Mouse (Mus musculus): ENCODE measurements around the gene Kif18b. TPM values are rescaled to one million over a fixed set of nuclear protein-coding genes. Genes with fewer than 3 reads are reported as not detected.

The Kif18b gene
- total and polyA plus RNA-seq, 3 experiments, result 36.1 to 116 (median 45.7) TPM

DNA sequence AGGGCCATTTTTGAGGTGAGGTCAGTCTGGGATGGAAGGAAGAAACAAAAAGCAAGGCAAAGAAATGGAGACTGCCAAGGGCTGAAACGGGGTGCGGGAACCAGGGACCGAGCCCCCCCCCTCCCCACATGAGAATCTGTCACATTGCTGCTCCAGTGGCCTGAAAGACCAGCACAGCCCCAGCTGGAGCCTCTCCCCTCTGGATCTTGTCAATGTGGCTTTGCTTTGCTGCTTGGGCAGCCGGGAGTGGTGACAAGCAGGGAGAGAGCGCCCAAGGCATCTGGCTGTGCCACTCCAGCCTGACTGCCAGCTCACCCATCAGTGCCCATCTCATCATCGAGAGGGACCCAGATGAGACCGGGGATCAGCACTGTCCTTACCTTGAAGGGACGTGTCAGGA, 32.8 kb upstream of the Kif18b start:
- no peaks in the 10 kb centered on the region for H3K4me1 ChIP-seq (ENCODE audit: control insufficient read depth in 1 of 2, insufficient read depth in 2 of 2, low read length in 2 of 2)
- TF ChIP-seq ZC3H11A (IDR thresholded peaks at IDR 0.05; ENCODE audit: low read depth, low read length) (no peak), MYB (IDR thresholded peaks at IDR 0.05; ENCODE audit: low read depth, low read length) (no peak), TAL1 (IDR thresholded peaks at IDR 0.05; ENCODE audit: low read length) (no peak), USF1 (IDR thresholded peaks at IDR 0.05; ENCODE audit: low read depth, low read length) (no peak), HCFC1 (IDR thresholded peaks at IDR 0.05; ENCODE audit: low read depth, low read length) (no peak), RAD21 (IDR thresholded peaks at IDR 0.05; ENCODE audit: low read depth, low read length) (no peak), UBTF (IDR thresholded peaks at IDR 0.05; ENCODE audit: borderline replicate concordance, insufficient read depth, low read depth, low read length) (no peak), POLR2A (IDR thresholded peaks at IDR 0.05; ENCODE audit: control insufficient read depth in 1 of 2, insufficient read depth in 1 of 2, low read depth in 1 of 2, low read length in 2 of 2, poor library complexity in 1 of 2) (no peak), KAT2A (conservative IDR thresholded peaks at IDR 0.05; ENCODE audit: low read depth, low read length) (no peak), TBP (IDR thresholded peaks at IDR 0.05; ENCODE audit: low read depth, low read length) (no peak), SMC3 (IDR thresholded peaks at IDR 0.05; ENCODE audit: low read depth, low read length) (no peak), MEF2A (IDR thresholded peaks at IDR 0.05; ENCODE audit: extremely low read depth, insufficient replicate concordance, low read depth, low read length, poor library complexity, severe bottlenecking) (no peak), MAZ (IDR thresholded peaks at IDR 0.05; ENCODE audit: low read depth, low read length) (no peak), CHD1 (IDR thresholded peaks at IDR 0.05; ENCODE audit: low read depth, low read length) (no peak), ZKSCAN1 (IDR thresholded peaks at IDR 0.05; ENCODE audit: low read depth, low read length) (no peak), EP300 (IDR thresholded peaks at IDR 0.05; ENCODE audit: low read depth in 1 of 2, low read length in 2 of 2) (no peak)
- no peak for DNase-seq (ENCODE audit: low read depth, low spot score)

DNA sequence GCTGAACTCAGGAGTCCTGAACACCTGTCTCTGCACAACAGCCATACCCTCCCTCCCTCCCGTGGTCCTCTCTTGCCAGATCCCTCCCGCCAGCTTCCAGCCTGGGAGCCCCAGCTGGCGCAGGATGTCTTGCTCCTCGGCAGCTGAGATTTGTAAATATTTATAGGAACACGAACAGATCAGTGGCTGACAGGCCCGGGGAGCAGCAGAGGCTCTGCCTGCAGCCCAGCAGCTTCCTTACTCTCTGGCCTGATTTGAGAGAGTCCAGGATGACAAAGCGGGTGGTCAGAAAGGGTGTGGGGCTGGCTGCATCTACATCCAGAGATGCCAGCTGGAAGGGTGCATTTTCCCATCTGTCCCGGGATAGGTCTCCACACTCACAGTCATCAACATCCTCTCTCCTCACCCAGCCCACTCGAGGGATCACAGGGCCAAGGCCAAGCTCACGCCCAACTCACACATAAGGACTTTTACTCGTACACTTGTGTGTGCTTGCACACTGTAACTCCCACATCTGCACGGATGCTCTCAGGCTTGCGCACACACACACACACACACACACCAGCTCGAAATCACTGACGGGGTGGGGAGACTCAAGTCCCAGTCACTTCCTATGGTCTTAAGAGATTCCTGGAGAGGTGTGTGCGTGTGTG, 32.2 kb upstream of the Kif18b start:
- no peak for DNase-seq (ENCODE audit: low read depth, low spot score)
- Histone ChIP-seq H3K4me3 (ENCODE audit: control insufficient read depth in 1 of 2, insufficient read depth in 1 of 2, low read depth in 2 of 2, low read length in 2 of 2) (no peak overlapping the region), H3K4me1 (ENCODE audit: control insufficient read depth in 1 of 2, insufficient read depth in 2 of 2, low read length in 2 of 2) (no peaks in the 10 kb centered on the region), H3K36me3 (ENCODE audit: control insufficient read depth in 1 of 2, insufficient read depth in 2 of 2, low read length in 2 of 2) (no peaks in the 10 kb centered on the region), H3K9ac (ENCODE audit: control insufficient read depth, low read depth, low read length, poor library complexity, severe bottlenecking) (no peak overlapping the region), H3K27ac (ENCODE audit: control insufficient read depth, low read depth, low read length) (no peak overlapping the region), H3K79me2 (ENCODE audit: control insufficient read depth, insufficient read depth, low read length, poor library complexity) (no peaks in the 10 kb centered on the region), H3K9me3 (replicated peaks; ENCODE audit: insufficient read depth, low read length) (no peaks in the 10 kb centered on the region), H3K27me3 (ENCODE audit: control insufficient read depth in 1 of 2, insufficient read depth in 2 of 2, low read length in 2 of 2) (peaks cover 15 to 18% of the 10 kb centered on the region in 2 experiments)
- TF ChIP-seq MYC (IDR thresholded peaks at IDR 0.05; ENCODE audit: low read depth, low read length) (no peak), TAL1 (IDR thresholded peaks at IDR 0.05; ENCODE audit: low read length) (no peak), MYB (IDR thresholded peaks at IDR 0.05; ENCODE audit: low read depth, low read length) (no peak), POLR2AphosphoS5 (IDR thresholded peaks at IDR 0.05; ENCODE audit: borderline replicate concordance, low read depth, low read length) (no peak), ZNF384 (IDR thresholded peaks at IDR 0.05; ENCODE audit: low read depth, low read length) (no peak), TBP (IDR thresholded peaks at IDR 0.05; ENCODE audit: low read depth, low read length) (no peak), BHLHE40 (IDR thresholded peaks at IDR 0.05; ENCODE audit: borderline replicate concordance, low read depth, low read length) (no peak), MXI1 (IDR thresholded peaks at IDR 0.05; ENCODE audit: low read depth, low read length) (no peak), SIN3A (IDR thresholded peaks at IDR 0.05; ENCODE audit: low read length) (no peak), JUND (IDR thresholded peaks at IDR 0.05; ENCODE audit: low read depth, low read length) (no peak), TCF12 (IDR thresholded peaks at IDR 0.05; ENCODE audit: low read depth, low read length) (no peak), ETS1 (IDR thresholded peaks at IDR 0.05; ENCODE audit: low read depth, low read length) (no peak), MAX (IDR thresholded peaks at IDR 0.05; ENCODE audit: low read length) (no peak), ZMIZ1 (IDR thresholded peaks at IDR 0.05; ENCODE audit: low read depth, low read length) (no peak), KAT2A (conservative IDR thresholded peaks at IDR 0.05; ENCODE audit: low read depth, low read length) (no peak), ZC3H11A (IDR thresholded peaks at IDR 0.05; ENCODE audit: low read depth, low read length) (no peak), MEF2A (IDR thresholded peaks at IDR 0.05; ENCODE audit: extremely low read depth, insufficient replicate concordance, low read depth, low read length, poor library complexity, severe bottlenecking) (no peak), EP300 (IDR thresholded peaks at IDR 0.05; ENCODE audit: low read depth in 1 of 2, low read length in 2 of 2) (no peak), RAD21 (IDR thresholded peaks at IDR 0.05; ENCODE audit: low read depth, low read length) (no peak), MAZ (IDR thresholded peaks at IDR 0.05; ENCODE audit: low read depth, low read length) (no peak)

More for the DNA sequence above, 32.8 kb upstream of the Kif18b start:
- H3K9me3 ChIP-seq (replicated peaks; ENCODE audit: insufficient read depth, low read length), result no peaks in the 10 kb centered on the region
- H3K27ac ChIP-seq (ENCODE audit: control insufficient read depth, low read depth, low read length), result no peak overlapping the region
- H3K27me3 ChIP-seq (ENCODE audit: control insufficient read depth in 1 of 2, insufficient read depth in 2 of 2, low read length in 2 of 2), result peaks cover 13 to 18% of the 10 kb centered on the region in 2 experiments
- no peaks in the 10 kb centered on the region for H3K36me3 ChIP-seq (ENCODE audit: control insufficient read depth in 1 of 2, insufficient read depth in 2 of 2, low read length in 2 of 2)
- H3K79me2 ChIP-seq (ENCODE audit: control insufficient read depth, insufficient read depth, low read length, poor library complexity), result no peaks in the 10 kb centered on the region
- H3K9ac ChIP-seq (ENCODE audit: control insufficient read depth, low read depth, low read length, poor library complexity, severe bottlenecking), result no peak overlapping the region
- H3K4me3 ChIP-seq (ENCODE audit: control insufficient read depth in 1 of 2, insufficient read depth in 1 of 2, low read depth in 2 of 2, low read length in 2 of 2), result no peak overlapping the region
